Mouse (Mus musculus) CD4-positive, CD25-positive, alpha-beta regulatory T cell, adult 4 months (primary cell): ENCODE results near the gene Krtap17-1. TPM values are rescaled to one million over a fixed set of nuclear protein-coding genes. Genes with fewer than 3 reads are reported as not detected.

ENCODE experiments used
- ATAC-seq: one replicate; pipeline ENCODE4 v1.8.0; 2017
- polyA plus RNA-seq, 2 experiments: library from polyadenylated mRNA; unstranded; fragments of 100-300 nt; shearing (Covaris generic); gene quantifications; one replicate each; pipeline ENCODE4 v1.2.1; 2017

Krtap17-1 gene
- polyA plus RNA-seq, 2 experiments from 2014 or later: not detected

DNA sequence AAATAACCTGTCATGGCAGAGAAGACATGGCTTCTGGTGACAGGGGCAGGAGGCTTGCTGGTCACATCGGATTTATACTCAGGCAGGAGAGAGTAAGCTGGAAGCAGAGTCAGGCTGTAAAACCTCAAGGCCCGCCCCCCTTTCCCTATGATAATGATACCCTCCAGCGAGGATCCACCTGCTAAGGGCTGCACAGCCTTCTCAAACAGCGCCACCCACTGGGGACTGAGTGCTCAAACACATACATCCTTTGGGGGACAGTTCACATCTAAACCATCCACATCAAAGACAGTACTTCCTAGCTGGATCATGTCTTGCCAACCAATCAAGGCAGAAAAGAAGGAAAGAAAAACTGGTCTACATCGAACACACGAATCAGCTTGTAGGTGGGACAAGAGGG is 29.6 kb downstream of the Krtap17-1 start:
- ATAC-seq: no peak

DNA sequence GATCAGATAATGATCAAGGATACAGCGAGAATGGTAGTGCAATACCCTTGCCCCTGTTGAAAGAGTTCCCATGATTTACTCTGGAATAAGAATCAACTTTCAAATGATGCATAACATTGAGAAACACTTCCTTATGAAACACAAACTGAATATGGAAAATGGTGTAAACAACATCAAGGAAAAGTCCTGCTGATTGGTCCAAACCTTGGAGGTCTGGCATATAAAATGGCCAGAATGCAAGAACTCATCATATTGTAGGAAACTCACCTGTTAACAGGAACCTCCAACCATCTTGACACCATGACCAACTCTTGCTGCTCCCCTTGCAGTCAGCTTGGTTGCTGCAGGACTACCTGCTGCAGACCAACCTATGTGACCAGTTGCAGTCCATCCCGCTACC is 45.6 kb downstream of the Krtap17-1 start, which contains the start of gene Krtap9-5:
Krtap9-5 (plus strand) TSS at position 301 of the 400 bp plus-strand sequence.
- no peak for ATAC-seq

Other genes with a start within 250 kb of the Krtap17-1 start
- gene Gm11595, start 221.1 kb downstream of the Krtap17-1 start, polyA plus RNA-seq: not detected
- gene Krtap4-8, start 213.3 kb downstream of the Krtap17-1 start, polyA plus RNA-seq: not detected
- not detected for gene Krtap4-9, start 208.8 kb downstream of the Krtap17-1 start, polyA plus RNA-seq
- gene Gm11596, start 200.5 kb downstream of the Krtap17-1 start, polyA plus RNA-seq: not detected
- not detected for gene Gm11569, start 195.1 kb downstream of the Krtap17-1 start, polyA plus RNA-seq
- gene Gm11554, start 189.5 kb downstream of the Krtap17-1 start, polyA plus RNA-seq: not detected
- gene Krtap4-13, start 184.1 kb downstream of the Krtap17-1 start, polyA plus RNA-seq: not detected
- gene Gm11564, start 178.3 kb downstream of the Krtap17-1 start, polyA plus RNA-seq: not detected
- gene 2300003K06Rik, start 155.9 kb downstream of the Krtap17-1 start, polyA plus RNA-seq: not detected
- gene Krtap4-16, start 142.4 kb downstream of the Krtap17-1 start, polyA plus RNA-seq: not detected
- not detected for gene Gm11568, start 136.1 kb downstream of the Krtap17-1 start, polyA plus RNA-seq
- not detected for gene Gm11559, start 129.5 kb downstream of the Krtap17-1 start, polyA plus RNA-seq
- not detected for gene Krtap9-1, start 120.6 kb downstream of the Krtap17-1 start, polyA plus RNA-seq
- not detected for gene Gm11567, start 114.8 kb downstream of the Krtap17-1 start, polyA plus RNA-seq
- gene Krtap31-1, start 86.1 kb downstream of the Krtap17-1 start, polyA plus RNA-seq: not detected
- not detected for gene Gm11565, start 79.2 kb downstream of the Krtap17-1 start, polyA plus RNA-seq
- not detected for gene Krtap31-2, start 57.7 kb downstream of the Krtap17-1 start, polyA plus RNA-seq
- not detected for gene Krtap9-5, start 45.5 kb downstream of the Krtap17-1 start, polyA plus RNA-seq
- not detected for gene Krtap29-1, start 14.9 kb downstream of the Krtap17-1 start, polyA plus RNA-seq
- not detected for gene Krtap16-1, start 7.4 kb downstream of the Krtap17-1 start, polyA plus RNA-seq
- not detected for gene Krt33a, start 22.2 kb upstream of the Krtap17-1 start, polyA plus RNA-seq
- gene Krt33b, start 35.9 kb upstream of the Krtap17-1 start, polyA plus RNA-seq: not detected
- not detected for gene Krt34, start 47.6 kb upstream of the Krtap17-1 start, polyA plus RNA-seq
- gene Krt31, start 56.6 kb upstream of the Krtap17-1 start, polyA plus RNA-seq: not detected
- gene Krt32, start 94.2 kb upstream of the Krtap17-1 start, polyA plus RNA-seq: not detected
- gene Krt35, start 102.2 kb upstream of the Krtap17-1 start, polyA plus RNA-seq: not detected
- gene Krt36, start 111.6 kb upstream of the Krtap17-1 start, polyA plus RNA-seq: not detected
- not detected for gene Krt13, start 127.6 kb upstream of the Krtap17-1 start, polyA plus RNA-seq
- gene Krt15, start 141.9 kb upstream of the Krtap17-1 start, polyA plus RNA-seq: not detected
- not detected for gene Krt19, start 154.7 kb upstream of the Krtap17-1 start, polyA plus RNA-seq
- not detected for gene Krt9, start 199.3 kb upstream of the Krtap17-1 start, polyA plus RNA-seq
- not detected for gene Krt14, start 213.6 kb upstream of the Krtap17-1 start, polyA plus RNA-seq